Mouse (Mus musculus) lung, postnatal 0 days (tissue): ENCODE measurements around the gene Syngr2.

Source experiments
- CTCF ChIP-seq: IDR thresholded peaks from 2 replicates; pipeline ENCODE4 v1.5.1; 2016; ENCODE audit warnings: antibody characterized with exemption, mild to moderate bottlenecking
- EP300 ChIP-seq: IDR thresholded peaks from 2 replicates; pipeline ENCODE4 v1.6.1; 2016; ENCODE audit warnings: antibody characterized with exemption, mild to moderate bottlenecking, control low read depth

DNA sequence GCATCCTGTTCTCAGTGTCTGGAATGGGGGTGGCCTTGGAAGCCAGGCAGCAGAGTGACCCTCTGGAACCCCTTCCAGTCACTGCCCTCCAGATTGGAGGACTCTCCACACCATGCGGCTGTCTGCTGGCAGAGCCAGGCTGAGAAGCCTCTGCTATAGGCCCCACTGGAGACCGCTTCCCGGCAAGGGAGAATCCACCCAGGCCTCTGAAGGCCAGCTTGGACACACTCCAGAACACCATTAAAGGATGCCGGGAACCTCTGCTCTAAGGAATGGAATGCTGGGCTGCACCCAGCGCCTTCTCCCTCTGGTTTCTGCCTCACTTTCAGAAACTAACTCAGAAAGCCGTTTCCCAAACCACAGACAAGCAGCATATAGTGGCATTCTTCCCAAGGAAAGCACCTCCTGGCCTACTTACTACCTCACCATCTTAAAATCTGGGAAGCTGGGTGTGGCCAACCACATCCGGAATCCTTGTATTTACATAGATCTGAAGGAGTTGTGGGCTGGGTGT is 13.3 kb downstream of the Syngr2 start:
- TF ChIP-seq CTCF (no peak), EP300 (peak; percentile 36; the same call in 1 of the 2 replicates)
